Mouse (Mus musculus) gastrocnemius, adult 8-10 months (tissue): Measurements from ENCODE around the gene Mmp19. TPM values are rescaled to one million over a fixed set of nuclear protein-coding genes. Genes with fewer than 3 reads are reported as not detected.
A peak's percentile ranks its signal among the peaks of the same experiment; 100 is the strongest.

Experiments used
- DNase-seq, 2 experiments: peaks; one replicate each; pipeline ENCODE4 v3.0.0; 2022; ENCODE audit warnings: low spot score in 2 of 2
- total RNA-seq, 4 experiments: library from RNA; stranded (reverse); gene quantifications; 2 replicates each; pipeline ENCODE4 v1.2.4; 2022

Mmp19 gene
- 1 to 10 TPM in 3 of 4 experiments, under 1 TPM in 1; 0.46 to 1.4 (median 1.1) TPM for total RNA-seq

GRCm38 (mm10) chr10:128790398-128791124, at the start of gene Mmp19:
Mmp19 (plus strand) TSS chr10:128790910.
- no peak for DNase-seq

GRCm38 (mm10) chr10:128742616-128743015, 48.1 kb upstream of the Mmp19 start:
- DNase-seq: no peak

GRCm38 (mm10) chr10:128743235-128743634, 47.5 kb upstream of the Mmp19 start:
- no peak for DNase-seq

GRCm38 (mm10) chr10:128743791-128744191, 46.9 kb upstream of the Mmp19 start:
- peak; percentile 22 to 47 for DNase-seq

- peak in 1 of 2 experiments; percentile 7 for DNase-seq
Observed at GRCm38 (mm10) chr10:128744211-128744610, 46.5 kb upstream of the Mmp19 start.

- DNase-seq: no peak
Observed at GRCm38 (mm10) chr10:128744680-128745601, 45.8 kb upstream of the Mmp19 start, which contains the start of gene Dgka. Dgka (minus strand) TSS chr10:128744855.

- DNase-seq: no peak
Observed at GRCm38 (mm10) chr10:128745946-128746613, 44.6 kb upstream of the Mmp19 start.

- no peak for DNase-seq
Observed at GRCm38 (mm10) chr10:128746972-128747645, 43.6 kb upstream of the Mmp19 start.

- DNase-seq: peak; percentile 73 to 79
Observed at GRCm38 (mm10) chr10:128747646-128748251, 43.0 kb upstream of the Mmp19 start, which contains the start of gene Pym1. Pym1 (plus strand) TSS chr10:128747889.

- peak; percentile 60 to 63 for DNase-seq
Observed at GRCm38 (mm10) chr10:128748252-128748864, 42.4 kb upstream of the Mmp19 start.

GRCm38 (mm10) chr10:128772895-128773294, 17.8 kb upstream of the Mmp19 start:
- no peak for DNase-seq

GRCm38 (mm10) chr10:128773685-128774084, 17.0 kb upstream of the Mmp19 start:
- DNase-seq: no peak

GRCm38 (mm10) chr10:128778441-128778840, 12.3 kb upstream of the Mmp19 start:
- DNase-seq: no peak

GRCm38 (mm10) chr10:128779011-128779795, 11.5 kb upstream of the Mmp19 start:
- DNase-seq: peak; percentile 72 to 76

GRCm38 (mm10) chr10:128780200-128780599, 10.5 kb upstream of the Mmp19 start:
- DNase-seq: no peak

GRCm38 (mm10) chr10:128792041-128792440, 1.3 kb downstream of the Mmp19 start:
- DNase-seq: no peak

- no peak for DNase-seq
Observed at GRCm38 (mm10) chr10:128793258-128793657, 2.5 kb downstream of the Mmp19 start.

- DNase-seq: no peak
Observed at GRCm38 (mm10) chr10:128794391-128794790, 3.7 kb downstream of the Mmp19 start.

- no peak for DNase-seq
Observed at GRCm38 (mm10) chr10:128795581-128795980, 4.9 kb downstream of the Mmp19 start.
